Comparison of ENCODE assay signal across 9 mouse cellular contexts in the genomic region with DNA sequence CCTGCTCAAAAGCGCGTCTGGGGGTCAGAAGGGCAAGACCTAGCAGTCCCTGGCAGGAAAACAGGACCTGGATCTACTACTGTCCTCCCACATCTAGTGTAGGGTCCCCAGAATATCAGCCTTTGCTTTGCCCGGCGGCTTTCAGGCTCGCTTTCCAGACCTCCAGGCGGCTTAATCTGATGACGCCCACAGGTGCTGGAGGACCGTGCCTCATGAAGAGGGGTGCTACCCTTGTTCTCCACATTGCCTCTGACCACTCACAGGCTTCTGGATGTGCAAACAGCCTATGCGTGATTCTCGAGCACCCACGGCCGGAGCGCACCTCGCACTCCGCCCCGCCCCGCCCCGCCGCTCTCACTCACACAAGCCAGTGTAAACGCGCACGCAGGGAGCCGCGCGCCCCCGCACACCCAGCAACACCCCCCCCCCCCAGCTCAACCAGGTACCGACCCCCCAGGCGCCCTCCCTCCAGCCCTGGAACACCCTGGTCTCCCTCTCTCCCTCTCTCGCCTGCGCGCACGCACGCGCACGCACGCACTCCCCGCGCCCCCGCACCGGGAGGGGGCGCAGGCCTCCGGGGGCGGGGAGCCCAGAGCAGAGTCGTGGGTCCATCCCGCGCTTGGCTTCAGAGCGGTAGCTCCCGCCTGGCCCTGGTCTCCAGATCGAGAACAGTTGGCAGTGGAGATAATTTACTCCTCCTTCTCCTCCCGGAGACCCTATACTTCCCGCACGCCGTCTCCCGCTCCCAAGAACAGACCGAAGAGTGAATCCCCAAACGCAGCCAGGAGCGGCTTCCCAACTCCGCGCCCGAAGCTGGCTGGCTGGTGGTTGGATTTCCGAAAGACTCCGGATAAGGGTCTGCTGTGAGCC. TPM values are rescaled to one million over a fixed set of nuclear protein-coding genes. Genes with fewer than 3 reads are reported as not detected.
DNase-seq lines count a peak whose midpoint lies in the region; ATAC-seq lines count a peak whose summit lies in the region.
"Had no signal": no experiment of that assay in that cellular context is flagged by ENCODE, and none has a peak within 500 bp of the region (broad histone marks: within the 10 kb centered on the region; RNA-seq: fewer than 3 reads in every experiment).

No protein-coding gene starts in this region.

- peaks cover 34% of the 10 kb centered on the region for H3K4me1 ChIP-seq in embryonic facial prominence, embryonic 15.5 days
- H3K4me1 ChIP-seq in midbrain, embryonic 15.5 days: peaks cover 29% of the 10 kb centered on the region

- WGBS in embryonic facial prominence, embryonic 15.5 days: under 1% methylated on average over 45 of the region's 62 CpGs
- WGBS in midbrain, embryonic 15.5 days: 0% methylated on average over 45 of the region's 62 CpGs

- peak overlapping the region; percentile 96 for H3K4me2 ChIP-seq in embryonic facial prominence, embryonic 15.5 days (replicated peaks)
- H3K4me2 ChIP-seq in midbrain, embryonic 15.5 days: peak overlapping the region; percentile 86

- peak; percentile 21 for DNase-seq in layer of hippocampus, adult 11-12 months (ENCODE audit: low spot score)
- no peak for DNase-seq in layer of hippocampus, adult 9-10 months (ENCODE audit: low spot score)
- peak; percentile 41 to 59 for DNase-seq in layer of hippocampus, postnatal 10 days (ENCODE audit: low spot score in 2 of 2)
- no peak for DNase-seq in gastrocnemius, postnatal 25 days
- DNase-seq in lung, postnatal 14 days: no peak

- H3K9ac ChIP-seq in embryonic facial prominence, embryonic 15.5 days: no peak overlapping the region
- H3K9ac ChIP-seq in midbrain, embryonic 15.5 days: peak overlapping the region; percentile 75

- peak overlapping the region; percentile 48 for H3K4me3 ChIP-seq in embryonic facial prominence, embryonic 15.5 days (replicated peaks)
- peak overlapping the region; percentile 63 for H3K4me3 ChIP-seq in midbrain, embryonic 15.5 days

- no peaks in the 10 kb centered on the region for H3K36me3 ChIP-seq in embryonic facial prominence, embryonic 15.5 days
- H3K36me3 ChIP-seq in midbrain, embryonic 15.5 days (replicated peaks): no peaks in the 10 kb centered on the region

- H3K9me3 ChIP-seq in embryonic facial prominence, embryonic 15.5 days (replicated peaks): no peaks in the 10 kb centered on the region
- no peaks in the 10 kb centered on the region for H3K9me3 ChIP-seq in midbrain, embryonic 15.5 days

- no peak for ATAC-seq in embryonic facial prominence, embryonic 15.5 days (ENCODE audit: insufficient number of reproducible peaks, low FRiP score, low TSS enrichment, low read depth)
- peak; percentile 63 for ATAC-seq in midbrain, embryonic 15.5 days (replicated peaks)
- ATAC-seq in erythroid progenitor cell, adult 5-6 weeks (replicated peaks; ENCODE audit: low FRiP score, poor library complexity, severe bottlenecking): no peak

- H3K27me3 ChIP-seq in embryonic facial prominence, embryonic 15.5 days: peaks cover 54% of the 10 kb centered on the region
- no peaks in the 10 kb centered on the region for H3K27me3 ChIP-seq in midbrain, embryonic 15.5 days (replicated peaks)

- H3K27ac ChIP-seq in embryonic facial prominence, embryonic 15.5 days (replicated peaks): no peak overlapping the region
- peak overlapping the region; percentile 76 for H3K27ac ChIP-seq in midbrain, embryonic 15.5 days
- H3K27ac ChIP-seq: macrophage had no signal

RNA-seq across cellular contexts. Expression of a gene that starts 0.7 kb away (rescaled TPM):
- 0.83 and 1.1 TPM in 2 replicates for polyA plus RNA-seq in embryonic facial prominence, embryonic 15.5 days (2015; fragmentation: Nextera tagmentation; extraction: Ambion mirVana)
- total RNA-seq in layer of hippocampus, postnatal 10 days (2021): 10 to 100 TPM; 27.5 to 29.9 TPM
- 17.3 and 19.1 TPM in 2 replicates for polyA plus RNA-seq in midbrain, embryonic 15.5 days (2015; fragmentation: Nextera tagmentation; extraction: Ambion mirVana)
- not detected for total RNA-seq in gastrocnemius, postnatal 25 days (2021)
- not detected in 2 replicates for total RNA-seq in erythroid progenitor cell, adult 5-6 weeks (2015; ENCODE audit: low replicate concordance)
- total RNA-seq in erythroid progenitor cell, adult 5-6 weeks (2017; ENCODE audit: low replicate concordance): 0.30 TPM in 1 of 2 replicates, not detected in the other
- polyA plus RNA-seq: macrophage had no signal

Comparison
In these comparisons a context has a peak if more than half of its experiments do, and no peak if none do; other contexts are left out.
1. DNase-seq: peak in layer of hippocampus, adult 11-12 months (single experiment) and layer of hippocampus, postnatal 10 days (2 of 2); none in layer of hippocampus, adult 9-10 months (single experiment), gastrocnemius, postnatal 25 days (single experiment) and lung, postnatal 14 days (single experiment).
2. RNA of a gene that starts 0.7 kb away (total RNA-seq): 27.5 to 29.9 TPM in layer of hippocampus, postnatal 10 days; 0.30 TPM in erythroid progenitor cell, adult 5-6 weeks and not detected in gastrocnemius, postnatal 25 days; every median in the first group is over 10 times any median in the second.